Mouse (Mus musculus): ENCODE results near the gene Tnfaip8l2.
"Not testable (repeated sequence)": the region's sequence is repeated elsewhere in the genome, so short reads cannot be mapped to it uniquely, and the experiment has no call there.

Tnfaip8l2 gene

DNA sequence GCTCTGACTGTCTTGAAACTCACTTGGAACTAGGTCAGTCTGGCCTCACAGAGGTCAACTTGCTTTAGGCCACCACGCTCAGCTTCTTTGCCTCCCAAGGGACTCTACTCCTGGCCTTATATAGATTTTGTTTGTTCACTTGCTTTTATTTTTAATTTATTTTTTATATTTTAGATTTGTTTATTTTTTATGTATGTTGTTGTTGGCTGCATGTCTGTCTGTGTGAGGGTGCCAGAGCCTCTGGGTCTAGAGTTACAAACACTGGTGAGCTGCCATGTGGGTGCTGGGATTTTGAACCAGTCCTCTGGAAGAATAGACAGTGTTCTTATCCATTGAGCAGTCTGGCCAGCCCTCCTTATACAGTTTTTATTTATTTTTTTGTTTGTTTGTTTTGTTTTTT lies 29.4 kb downstream of the Tnfaip8l2 start:
- no peak for DNase-seq (ENCODE audit: extremely low spot score)

DNA sequence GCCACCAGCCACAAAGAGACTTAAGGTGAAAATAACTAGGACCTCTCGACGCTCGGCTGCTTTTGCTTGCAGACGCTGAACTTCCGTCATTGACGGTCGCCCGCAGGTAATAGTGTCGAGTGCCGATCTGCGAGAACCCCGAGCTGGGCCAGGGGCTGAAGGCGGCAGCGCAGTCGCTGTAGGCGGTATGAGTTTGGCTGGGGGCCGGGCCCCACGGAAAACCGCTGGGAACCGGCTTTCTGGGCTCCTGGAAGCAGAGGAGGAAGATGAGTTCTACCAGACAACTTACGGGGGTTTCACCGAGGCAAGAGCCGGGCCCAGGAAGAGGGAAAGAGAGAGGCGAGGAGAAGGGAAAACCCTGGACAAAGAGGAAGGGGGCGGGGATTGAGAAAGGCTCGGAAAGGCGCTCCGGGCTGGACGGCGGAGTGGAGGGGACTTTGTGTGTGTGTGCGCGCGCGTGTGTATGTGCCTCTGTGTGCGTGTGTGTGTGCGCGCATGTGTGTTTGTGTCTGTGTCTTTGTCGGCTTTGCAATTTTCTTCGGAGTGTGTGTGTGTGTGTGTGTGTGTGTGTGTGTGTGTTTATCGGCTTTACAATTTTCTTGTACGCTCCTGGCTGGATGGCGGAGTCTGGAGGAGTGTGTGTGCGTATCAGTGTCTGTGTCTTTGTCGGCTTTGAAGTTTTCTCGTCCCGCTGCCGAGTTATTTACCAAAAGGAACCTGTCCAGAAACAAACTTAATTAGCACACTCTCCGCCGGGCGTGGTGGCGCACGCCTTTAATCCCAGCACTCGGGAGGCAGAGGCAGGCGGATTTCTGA lies 31.0 kb downstream of the Tnfaip8l2 start, which contains the start of gene Vps72:
Vps72 (plus strand) TSS at position 112 of the 816 bp plus-strand sequence.
- DNase-seq (ENCODE audit: extremely low spot score) = peak; percentile 92

DNA sequence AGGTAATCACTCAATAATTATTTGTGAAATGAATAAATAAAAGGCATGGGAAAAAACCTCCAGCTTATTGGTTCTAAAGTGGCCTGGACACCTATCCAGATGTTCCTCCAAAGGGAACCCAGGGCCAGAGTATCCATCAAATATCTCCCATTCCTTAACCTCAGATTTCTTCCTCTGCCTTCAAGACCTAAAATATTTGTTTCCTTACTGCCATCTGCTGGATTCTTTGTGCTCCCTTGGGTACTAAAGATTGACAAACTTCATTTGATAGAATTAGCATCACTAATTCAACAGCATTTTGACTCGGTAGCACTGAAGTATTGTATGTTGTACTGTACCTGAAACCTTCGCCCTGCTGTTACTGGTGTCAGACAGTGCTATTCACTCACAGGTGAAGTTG lies 34.3 kb downstream of the Tnfaip8l2 start:
- DNase-seq (ENCODE audit: extremely low spot score) = no peak

DNA sequence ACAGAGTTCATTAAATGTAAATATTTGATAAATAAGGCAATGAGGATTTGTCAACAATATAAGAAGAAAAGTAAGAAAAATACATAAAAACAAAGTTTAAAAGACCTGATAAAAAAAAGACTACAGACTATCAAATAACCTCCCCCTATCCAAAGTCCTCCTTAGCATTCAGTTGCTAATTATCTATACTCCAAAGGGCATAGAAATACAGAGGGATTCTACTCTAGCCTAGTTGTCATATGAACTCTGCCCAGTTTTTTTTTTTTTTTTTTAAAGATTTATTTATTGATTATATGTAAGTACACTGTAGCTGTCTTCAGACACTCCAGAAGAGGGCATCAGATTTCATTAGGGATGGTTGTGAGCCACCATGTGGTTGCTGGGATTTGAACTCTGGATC lies 34.9 kb downstream of the Tnfaip8l2 start:
- DNase-seq (ENCODE audit: extremely low spot score) = not testable (repeated sequence)

DNA sequence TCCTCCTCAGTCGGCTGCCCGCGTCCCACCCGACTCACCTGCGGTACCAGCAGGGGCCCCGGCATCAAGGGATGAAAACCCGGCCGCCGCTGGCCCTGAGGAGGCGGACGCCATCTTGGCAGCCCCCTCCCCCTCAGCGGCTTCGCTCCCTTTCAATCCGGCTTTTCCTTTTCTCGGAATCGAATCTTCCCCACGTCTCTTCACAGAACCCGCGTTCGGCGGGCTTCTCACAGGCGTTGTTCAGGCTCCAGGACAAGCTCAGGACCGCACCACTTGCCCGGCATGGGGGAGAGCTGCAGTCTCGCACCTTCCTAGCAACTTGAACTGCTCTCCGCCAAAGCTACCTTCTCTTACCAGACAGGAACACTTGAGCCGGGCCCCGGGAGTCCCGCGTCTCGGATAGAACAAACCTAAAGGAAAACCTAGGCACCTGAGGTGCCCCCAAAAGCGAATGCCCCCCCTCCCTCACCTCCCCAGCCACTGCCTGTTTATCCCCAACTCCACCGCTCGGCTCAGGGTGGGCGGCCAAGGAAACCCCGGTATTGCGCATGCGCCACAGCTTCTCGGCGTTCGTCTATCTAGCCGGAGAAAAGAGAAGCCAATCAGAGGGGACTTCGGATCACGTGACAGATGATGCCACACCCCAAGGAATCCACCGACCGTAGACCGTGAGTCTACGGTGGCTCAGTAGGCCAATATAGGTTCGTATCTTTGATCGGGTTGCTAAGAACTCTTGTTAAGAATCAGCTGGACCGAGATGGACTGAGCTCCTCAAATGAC lies 35.6 kb downstream of the Tnfaip8l2 start, which contains the start of gene Pip5k1a:
Pip5k1a (minus strand) TSS at position 593 of the 780 bp plus-strand sequence.
- DNase-seq (ENCODE audit: extremely low spot score) = peak; percentile 96

DNA sequence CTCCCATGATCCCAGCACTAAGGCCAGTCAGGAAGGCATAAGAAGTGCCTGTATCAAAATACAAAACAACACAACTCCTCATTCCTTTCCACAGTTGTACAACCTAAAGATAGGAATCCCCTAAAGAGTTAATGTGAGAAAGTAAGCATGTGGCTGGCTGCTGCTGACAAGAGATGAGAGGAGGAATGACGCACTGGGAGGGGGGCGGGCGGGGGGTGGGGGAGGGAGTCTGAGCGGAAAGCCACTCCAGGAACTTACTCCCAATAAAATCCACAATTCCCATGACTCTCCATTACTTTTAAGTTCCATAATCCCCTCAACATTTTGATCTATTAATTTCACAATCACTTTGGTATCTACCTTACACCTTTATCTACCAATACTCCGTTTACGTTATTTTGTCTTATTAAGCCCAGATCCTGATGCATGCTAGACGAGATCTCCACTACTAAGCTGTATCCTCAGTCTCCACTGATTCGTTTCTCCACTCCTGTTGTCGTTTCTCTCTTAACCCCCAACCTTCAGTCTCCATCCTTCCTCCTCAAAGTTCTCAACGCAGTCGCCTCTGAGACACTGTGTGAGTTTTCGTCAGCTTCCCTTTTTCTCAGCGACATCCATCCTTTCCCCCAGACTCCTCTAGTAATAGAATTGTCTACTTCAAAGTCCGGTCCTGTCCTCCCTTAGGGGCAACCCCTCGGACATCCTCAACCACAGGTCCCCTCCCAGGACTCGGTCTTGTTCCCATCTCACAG lies 36.4 kb downstream of the Tnfaip8l2 start:
- no peak for DNase-seq (ENCODE audit: extremely low spot score)

DNA sequence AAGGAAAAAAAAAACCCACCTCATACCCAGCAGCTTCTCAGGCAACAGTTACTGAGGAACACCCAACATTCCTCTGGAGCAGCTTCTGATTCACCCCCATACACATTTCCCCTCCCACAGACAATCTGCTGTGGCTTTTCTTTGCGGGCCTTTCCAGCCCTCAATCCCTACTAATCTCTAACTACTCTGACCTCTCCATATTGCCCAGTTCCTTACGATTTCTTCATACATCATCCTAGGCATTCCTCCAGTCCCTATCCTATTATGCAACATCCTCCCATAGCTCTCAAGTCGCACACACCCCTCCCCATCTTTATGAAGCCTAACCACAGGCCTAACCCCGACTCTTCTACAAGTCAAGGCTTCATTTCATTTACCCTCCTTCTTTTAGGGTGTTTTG lies 37.0 kb downstream of the Tnfaip8l2 start:
- DNase-seq (ENCODE audit: extremely low spot score) = no peak

DNA sequence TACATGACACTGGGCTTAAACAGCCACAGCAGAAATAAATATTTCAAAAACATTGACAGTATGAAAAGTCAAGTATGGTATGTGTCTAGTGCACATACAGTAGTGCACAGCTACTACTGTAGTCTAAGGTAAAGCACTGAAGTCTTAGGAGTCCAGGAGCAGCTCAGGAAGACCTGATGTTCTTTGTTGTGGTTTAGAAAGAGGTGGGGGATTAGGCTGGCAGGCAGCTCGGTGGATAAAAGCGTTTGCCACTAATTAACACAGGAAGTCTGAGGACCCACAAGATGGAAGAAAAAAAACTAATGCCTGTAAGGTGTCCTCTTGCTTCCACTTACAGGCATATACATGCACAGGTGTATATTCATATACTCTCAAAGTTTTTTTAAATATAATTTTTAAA lies 41.3 kb downstream of the Tnfaip8l2 start:
- DNase-seq (ENCODE audit: extremely low spot score) = no peak

All from embryo, embryonic 9.5 days (tissue).